12 mouse cellular contexts compared by ENCODE assay signal in the genomic region with DNA sequence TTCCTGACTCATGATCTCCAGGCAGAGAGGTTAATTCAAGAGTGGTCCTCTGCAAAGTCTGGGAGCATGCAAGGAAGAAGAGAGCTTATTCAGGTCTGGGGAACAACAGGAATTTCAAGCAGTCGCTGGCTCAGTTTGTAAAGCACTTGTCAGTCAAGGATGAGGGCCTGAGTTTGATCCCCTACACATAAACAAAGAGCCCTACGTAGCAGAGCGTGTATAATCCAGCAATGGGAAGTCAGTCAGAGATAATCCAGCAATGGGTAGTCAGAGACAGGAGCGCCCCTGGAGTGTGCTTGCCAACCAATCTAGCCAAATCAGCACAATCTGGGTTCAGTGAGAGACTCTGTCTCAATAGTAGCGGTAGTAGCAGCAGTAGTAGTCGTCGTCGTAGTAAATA.
"Had no signal": no experiment of that assay in that cellular context is flagged by ENCODE, and none has a peak within 500 bp of the region (broad histone marks: within the 10 kb centered on the region; RNA-seq: fewer than 3 reads in every experiment).

No protein-coding gene starts in this region.

- ATAC-seq: intestine, embryonic 15.5 days; liver, embryonic 12.5 days had no signal

- H3K27me3 ChIP-seq: intestine, embryonic 15.5 days; kidney, embryonic 15.5 days; liver, embryonic 12.5 days had no signal

- H3K9me3 ChIP-seq: intestine, embryonic 15.5 days; kidney, embryonic 15.5 days; limb, embryonic 10.5 days; liver, embryonic 12.5 days had no signal

- H3K36me3 ChIP-seq: intestine, embryonic 15.5 days; kidney, embryonic 15.5 days; limb, embryonic 10.5 days; liver, embryonic 12.5 days had no signal

- H3K4me3 ChIP-seq: intestine, embryonic 15.5 days; kidney, embryonic 15.5 days; left cerebral cortex, adult 2 months; limb, embryonic 10.5 days; liver, embryonic 12.5 days had no signal

- H3K9ac ChIP-seq: intestine, embryonic 15.5 days; kidney, embryonic 15.5 days; liver, embryonic 12.5 days; lung, embryonic 14.5 days had no signal

- H3K4me2 ChIP-seq: intestine, embryonic 15.5 days; kidney, embryonic 15.5 days; liver, embryonic 12.5 days; lung, embryonic 14.5 days had no signal

- DNase-seq: kidney, adult 18-20 months; kidney, postnatal 14 days; lung, postnatal 14 days; spleen, adult 18-20 months; thymus, adult 2 months; thymus, postnatal 25 days had no signal

- H3K4me1 ChIP-seq: intestine, embryonic 15.5 days had no signal

- H3K27ac ChIP-seq: intestine, embryonic 15.5 days; kidney, embryonic 15.5 days; left cerebral cortex, adult 2 months; limb, embryonic 10.5 days; liver, embryonic 12.5 days had no signal
